Mouse (Mus musculus): ENCODE results near the gene Optn.

DNA sequence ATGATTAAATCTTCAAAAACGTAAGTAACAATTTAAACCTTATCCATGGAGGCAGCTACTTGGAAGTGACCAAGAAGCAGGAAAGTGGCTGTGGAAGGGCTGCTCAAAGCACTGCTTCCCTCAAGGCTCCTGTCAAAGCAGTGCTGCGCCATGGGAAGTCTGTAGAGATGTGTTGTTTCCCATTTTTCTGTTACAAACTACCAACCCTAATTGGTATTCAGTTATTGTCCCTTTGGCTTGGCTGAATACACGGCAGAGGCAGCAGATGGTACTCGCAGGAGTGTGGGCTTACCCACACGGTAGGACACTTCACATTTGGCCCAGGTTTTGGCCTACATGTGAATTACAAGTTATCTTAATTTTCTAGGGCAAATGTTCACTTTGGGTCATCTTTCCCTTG is 25.5 kb downstream of the Optn start:
- no peak for TF ChIP-seq CTCF (IDR thresholded peaks at IDR 0.05; ENCODE audit: extremely low read depth, insufficient read depth, low read length)
- no peak for TF ChIP-seq POLR2A (IDR thresholded peaks at IDR 0.05; ENCODE audit: extremely low read depth, insufficient read depth, low read length)
